Mouse (Mus musculus) heart, embryonic 14.5 days (tissue): Measurements from ENCODE around the gene Pilrb2. TPM values are rescaled to one million over a fixed set of nuclear protein-coding genes. Genes with fewer than 3 reads are reported as not detected.

ENCODE experiments used
- ATAC-seq: fragments of 200-750 bp; cut with Nextera tagmentation; 2 replicates; pipeline ENCODE4 v1.8.0; 2017; ENCODE audit warnings: low read depth, moderate TSS enrichment; ENCODE audit not compliant: insufficient number of reproducible peaks, insufficient read depth, low FRiP score
- H3K27ac ChIP-seq, 2 experiments: fragments of 200-500 bp in 1 of 2; fragments of 300-500 bp in 1 of 2; sonication (generic) in 1 of 2; replicated peaks in 1 of 2; 2 replicates each; pipeline ENCODE4 v1.5.1; 2012 to 2014; ENCODE audit warnings: low read depth in 2 of 2, low read length in 2 of 2, control low read depth in 1 of 2, mild to moderate bottlenecking in 1 of 2, mixed read lengths in 1 of 2; ENCODE audit not compliant: control insufficient read depth in 1 of 2, insufficient read depth in 1 of 2
- H3K27me3 ChIP-seq: fragments of 300-500 bp; sonication (generic); 2 replicates; pipeline ENCODE4 v1.6.1; 2014; ENCODE audit warnings: mild to moderate bottlenecking, low read length, control low read depth; ENCODE audit not compliant: control insufficient read depth, insufficient read depth
- H3K36me3 ChIP-seq: fragments of 300-500 bp; sonication (generic); 2 replicates; pipeline ENCODE4 v1.6.1; 2014; ENCODE audit warnings: mild to moderate bottlenecking, control low read depth, low read length, mixed read lengths; ENCODE audit not compliant: control insufficient read depth, insufficient read depth
- H3K4me1 ChIP-seq, 2 experiments: fragments of 200-500 bp in 1 of 2; fragments of 300-500 bp in 1 of 2; sonication (generic) in 1 of 2; 2 replicates each; pipeline ENCODE4 v1.6.1; 2012 to 2014; ENCODE audit warnings: low read length in 2 of 2, control low read depth in 1 of 2, mixed read lengths in 1 of 2; ENCODE audit not compliant: control insufficient read depth in 2 of 2, insufficient read depth in 2 of 2
- H3K4me2 ChIP-seq: fragments of 300-500 bp; sonication (generic); 2 replicates; pipeline ENCODE4 v1.6.1; 2014; ENCODE audit warnings: mild to moderate bottlenecking, low read length
- H3K4me3 ChIP-seq, 2 experiments: fragments of 200-500 bp in 1 of 2; fragments of 300-500 bp in 1 of 2; sonication (generic) in 1 of 2; 2 replicates each; pipeline ENCODE4 v1.5.1; 2012 to 2014; ENCODE audit warnings: low read length in 2 of 2, mild to moderate bottlenecking in 2 of 2, control low read depth in 1 of 2, low read depth in 1 of 2, moderate library complexity in 1 of 2; ENCODE audit not compliant: control insufficient read depth in 1 of 2, insufficient read depth in 1 of 2
- H3K9ac ChIP-seq: fragments of 300-500 bp; sonication (generic); 2 replicates; pipeline ENCODE4 v1.6.1; 2014; ENCODE audit warnings: mild to moderate bottlenecking, low read length
- H3K9me3 ChIP-seq: fragments of 300-500 bp; sonication (generic); 2 replicates; pipeline ENCODE4 v1.6.1; 2016; ENCODE audit warnings: low read length, control low read depth; ENCODE audit not compliant: control insufficient read depth
- WGBS: fragments of 180-500 bp; shearing (Covaris S2); extraction: QIAGEN DNeasy Blood & Tissue Kit; methylation state at CpG from one replicate; pipeline ENCODE4 v1.1.7; 2014; 5-methylcytosine and 5-hydroxymethylcytosine counted together
- polyA plus RNA-seq: library from polyadenylated mRNA; unstranded; fragments of >200 nt; fragmentation: Nextera tagmentation; extraction: Ambion mirVana; gene quantifications from 2 replicates; pipeline ENCODE4 v1.2.1, GENCODE M21; 2014

Gene Pilrb2
- polyA plus RNA-seq, 1 experiment from 2014 or later = 2.6 TPM

DNA sequence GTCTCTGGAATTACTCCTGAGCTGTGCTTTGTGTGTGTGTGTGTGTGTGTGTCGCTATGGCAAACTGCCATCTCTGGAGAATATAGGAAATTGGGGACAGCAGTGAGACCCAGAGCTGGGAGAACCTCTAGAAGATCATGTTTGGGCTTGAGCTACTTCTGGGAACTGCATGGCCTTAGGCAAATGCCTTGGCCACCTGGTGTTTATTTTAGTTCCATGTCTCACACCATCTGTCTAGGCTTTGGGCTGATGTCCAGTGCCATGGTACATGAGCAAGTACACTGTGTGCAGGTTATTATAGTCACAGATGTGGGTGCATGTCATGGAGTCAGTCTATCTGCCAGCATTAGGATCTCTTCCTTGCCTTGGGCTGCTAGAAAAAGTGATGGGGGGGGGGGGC lies 49.0 kb downstream of the Pilrb2 start:
- ATAC-seq = no peak
- no peaks in the 10 kb centered on the region for H3K36me3 ChIP-seq
- H3K4me1 ChIP-seq = no peaks in the 10 kb centered on the region
- H3K9ac ChIP-seq = no peak overlapping the region
- H3K4me3 ChIP-seq = no peak overlapping the region
- H3K27me3 ChIP-seq = no peaks in the 10 kb centered on the region
- 36% methylated on average over 1 of the region's 1 CpGs for WGBS
- H3K27ac ChIP-seq = no peak overlapping the region
- H3K9me3 ChIP-seq = no peaks in the 10 kb centered on the region
- no peak overlapping the region for H3K4me2 ChIP-seq

DNA sequence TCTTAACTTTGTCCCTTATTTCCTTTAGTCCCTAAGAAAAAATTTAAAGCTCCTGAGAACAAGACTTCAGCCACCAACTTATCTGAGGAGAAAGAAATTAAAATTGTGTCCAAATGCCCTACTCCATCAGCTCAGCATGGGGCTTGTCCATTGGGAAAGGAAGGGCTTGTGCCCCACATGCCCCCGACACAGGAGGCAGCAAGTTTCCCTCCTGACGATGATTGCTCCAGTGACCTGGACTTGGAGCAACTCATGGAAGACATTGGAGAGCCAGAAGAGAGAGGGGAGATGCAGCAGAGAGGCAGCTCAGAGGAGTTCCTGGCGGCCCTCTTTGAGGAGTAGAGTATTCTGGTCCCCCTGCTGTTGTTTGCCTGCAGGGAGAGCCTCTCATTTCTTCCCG lies 49.5 kb downstream of the Pilrb2 start:
- H3K9me3 ChIP-seq = no peaks in the 10 kb centered on the region
- 65% methylated on average over 4 of the region's 4 CpGs for WGBS
- no peak for ATAC-seq
- no peak overlapping the region for H3K9ac ChIP-seq
- H3K27ac ChIP-seq = no peak overlapping the region
- H3K4me2 ChIP-seq = no peak overlapping the region
- no peaks in the 10 kb centered on the region for H3K27me3 ChIP-seq
- no peaks in the 10 kb centered on the region for H3K36me3 ChIP-seq
- no peak overlapping the region for H3K4me3 ChIP-seq
- H3K4me1 ChIP-seq = no peaks in the 10 kb centered on the region

DNA sequence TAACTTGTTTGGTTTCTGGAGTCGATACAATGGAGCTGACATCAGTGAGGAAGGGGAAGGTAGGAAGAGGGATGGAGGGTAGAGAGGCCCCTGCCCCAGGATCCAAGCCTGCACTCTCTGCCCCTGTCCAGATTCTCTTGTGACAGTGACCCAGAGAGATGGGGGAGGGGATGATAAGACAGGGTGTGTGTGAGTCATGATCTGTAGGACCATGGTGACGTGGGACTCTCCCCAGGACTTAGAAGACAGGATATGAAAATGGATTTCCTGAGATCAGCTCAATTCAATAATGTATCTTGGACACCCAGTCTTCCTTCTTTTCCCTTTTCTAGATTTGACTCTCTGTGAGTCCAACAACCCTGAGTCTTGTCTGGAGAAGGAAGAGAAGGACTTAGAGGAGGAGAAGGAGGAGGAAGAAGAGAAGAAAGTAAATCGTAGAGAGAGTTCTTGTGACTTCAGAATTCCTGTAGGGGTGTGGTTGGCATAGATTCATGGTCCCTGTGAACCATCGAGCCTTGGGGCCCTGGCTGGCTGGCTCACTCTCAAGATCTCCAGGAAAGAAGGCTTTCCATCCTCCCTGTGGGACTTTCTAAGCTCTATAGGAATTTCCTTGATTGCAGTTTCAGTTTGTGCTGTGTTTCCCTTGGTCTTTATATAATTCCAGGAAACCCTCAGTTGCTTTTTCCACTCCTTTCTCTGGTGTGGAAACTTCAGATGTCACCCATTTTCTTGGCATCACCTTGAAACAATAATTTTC lies 54.0 kb downstream of the Pilrb2 start:
- Histone ChIP-seq H3K9ac (no peak overlapping the region), H3K4me3 (no peak overlapping the region), H3K4me1 (no peaks in the 10 kb centered on the region), H3K36me3 (no peaks in the 10 kb centered on the region), H3K4me2 (no peak overlapping the region), H3K27ac (peak overlapping the region; percentile 54 to 60; a peak in 3 of 4 replicates), H3K27me3 (no peaks in the 10 kb centered on the region), H3K9me3 (no peaks in the 10 kb centered on the region)
- no peak; the same call in 1 of the 2 replicates for ATAC-seq
- WGBS = 49% methylated on average over 4 of the region's 4 CpGs

Other genes with a start within 250 kb of the Pilrb2 start
- gene Fbxo24, start 242.8 kb downstream of the Pilrb2 start, polyA plus RNA-seq = 0.20 TPM in 1 of 2 replicates, not detected in the other
- gene Lrch4, start 242.7 kb downstream of the Pilrb2 start, polyA plus RNA-seq = 22.7 and 23.9 TPM in 2 replicates
- gene Gm20605, start 242.6 kb downstream of the Pilrb2 start, polyA plus RNA-seq = 5.2 and 5.6 TPM in 2 replicates
- 4.3 and 4.6 TPM in 2 replicates for gene Sap25, start 230.5 kb downstream of the Pilrb2 start, polyA plus RNA-seq
- gene Irs3, start 226.1 kb downstream of the Pilrb2 start, polyA plus RNA-seq = 0.11 TPM in 2 replicates
- 10.7 and 12.1 TPM in 2 replicates for gene Agfg2, start 187.1 kb downstream of the Pilrb2 start, polyA plus RNA-seq
- 0.57 and 1.00 TPM in 2 replicates for gene Nyap1, start 130.2 kb downstream of the Pilrb2 start, polyA plus RNA-seq
- gene Tsc22d4, start 126.1 kb downstream of the Pilrb2 start, polyA plus RNA-seq = 144 and 147 TPM in 2 replicates
- 29.8 and 36.7 TPM in 2 replicates for gene Ppp1r35, start 93.0 kb downstream of the Pilrb2 start, polyA plus RNA-seq
- gene Mepce, start 84.2 kb downstream of the Pilrb2 start, polyA plus RNA-seq = 7.9 and 9.2 TPM in 2 replicates
- 7.3 and 7.6 TPM in 2 replicates for gene Zcwpw1, start 84.0 kb downstream of the Pilrb2 start, polyA plus RNA-seq
- gene Pilra, start 35.5 kb downstream of the Pilrb2 start, polyA plus RNA-seq = 3.2 and 3.8 TPM in 2 replicates
- 0.44 and 0.68 TPM in 2 replicates for gene Pilrb1, start 13.7 kb downstream of the Pilrb2 start, polyA plus RNA-seq
- not detected in 2 replicates for gene Cyp3a13, start 49.8 kb upstream of the Pilrb2 start, polyA plus RNA-seq
- 0.11 TPM in 1 of 2 replicates, not detected in the other for gene Gjc3, start 91.3 kb upstream of the Pilrb2 start, polyA plus RNA-seq
- not detected in 2 replicates for gene Azgp1, start 109.7 kb upstream of the Pilrb2 start, polyA plus RNA-seq
- not detected in 2 replicates for gene Smok3a, start 149.4 kb upstream of the Pilrb2 start, polyA plus RNA-seq
- not detected in 2 replicates for gene Smok3b, start 149.6 kb upstream of the Pilrb2 start, polyA plus RNA-seq
- not detected in 2 replicates for gene Smok3c, start 181.4 kb upstream of the Pilrb2 start, polyA plus RNA-seq
- gene Zkscan1, start 213.3 kb upstream of the Pilrb2 start, polyA plus RNA-seq = 13.3 and 13.8 TPM in 2 replicates
- 40.0 and 40.4 TPM in 2 replicates for gene Zscan21, start 245.1 kb upstream of the Pilrb2 start, polyA plus RNA-seq